Mouse (Mus musculus) embryonic fibroblast, embryonic 13.5 days (primary cell): ENCODE measurements around the gene Sh3bgrl. TPM values are rescaled to one million over a fixed set of nuclear protein-coding genes. Genes with fewer than 3 reads are reported as not detected.
"Not testable (repeated sequence)": the region's sequence is repeated elsewhere in the genome, so short reads cannot be mapped to it uniquely, and the experiment has no call there.

Experiments
- H3K27ac ChIP-seq: 2 replicates; pipeline ENCODE4 v1.5.1; 2012; ENCODE audit warnings: low read length, control low read depth, inconsistent platforms; ENCODE audit not compliant: insufficient read depth
- H3K4me1 ChIP-seq: 2 replicates; pipeline ENCODE4 v1.6.1; 2011; ENCODE audit warnings: low read length; ENCODE audit not compliant: control insufficient read depth, insufficient read depth
- H3K4me3 ChIP-seq: 2 replicates; pipeline ENCODE4 v1.5.1; 2011; ENCODE audit warnings: mild to moderate bottlenecking, control low read depth, low read length; ENCODE audit not compliant: insufficient read depth
- CTCF ChIP-seq: IDR thresholded peaks from 2 replicates; pipeline ENCODE4 v1.5.1; 2011; ENCODE audit warnings: mild to moderate bottlenecking, control low read depth, low read length, moderate library complexity, borderline replicate concordance; ENCODE audit not compliant: insufficient read depth
- POLR2A ChIP-seq: IDR thresholded peaks from 2 replicates; pipeline ENCODE4 v1.6.1; 2011; ENCODE audit warnings: low read depth, mild to moderate bottlenecking, control low read depth, low read length, moderate library complexity
- polyA plus RNA-seq: library from polyadenylated mRNA; stranded (reverse); fragments of >200 nt; gene quantifications from 2 replicates; pipeline ENCODE4 v1.2.4, GENCODE M21; 2011; ENCODE audit warnings: low read depth; ENCODE audit not compliant: missing spikeins, insufficient read length

Gene Sh3bgrl
- polyA plus RNA-seq, result 332 and 399 TPM in 2 replicates

GRCm38 (mm10) chrX:109095245-109096242 is at the start of gene Sh3bgrl:
Sh3bgrl (plus strand) TSS chrX:109095365.
- TF ChIP-seq POLR2A (peak; percentile 87), CTCF (no peak)
- Histone ChIP-seq H3K27ac (peak within 1 kb of the TSS; percentile 99), H3K4me1 (no peaks in the 10 kb centered on the region), H3K4me3 (peak within 1 kb of the TSS; percentile 88)

GRCm38 (mm10) chrX:109047773-109048172 is 47.4 kb upstream of the Sh3bgrl start:
- no peak overlapping the region for H3K4me3 ChIP-seq
- H3K27ac ChIP-seq, result no peak overlapping the region
- TF ChIP-seq POLR2A (no peak), CTCF (no peak)
- no peaks in the 10 kb centered on the region for H3K4me1 ChIP-seq

GRCm38 (mm10) chrX:109071719-109072118 is 23.4 kb upstream of the Sh3bgrl start:
- TF ChIP-seq CTCF (no peak), POLR2A (no peak)
- no peak overlapping the region for H3K27ac ChIP-seq
- H3K4me1 ChIP-seq, result no peaks in the 10 kb centered on the region
- H3K4me3 ChIP-seq, result no peak overlapping the region

- Histone ChIP-seq H3K27ac (no peak overlapping the region), H3K4me1 (no peaks in the 10 kb centered on the region)
- TF ChIP-seq POLR2A, result no peak
- TF ChIP-seq CTCF, result no peak
Measured at GRCm38 (mm10) chrX:109075716-109076115, 19.4 kb upstream of the Sh3bgrl start.

GRCm38 (mm10) chrX:109076355-109076754 is 18.8 kb upstream of the Sh3bgrl start:
- Histone ChIP-seq H3K4me3 (no peak overlapping the region), H3K27ac (no peak overlapping the region), H3K4me1 (no peaks in the 10 kb centered on the region)
- TF ChIP-seq CTCF (no peak), POLR2A (no peak)

More at GRCm38 (mm10) chrX:109075716-109076115, 19.4 kb upstream of the Sh3bgrl start:
- no peak overlapping the region for H3K4me3 ChIP-seq

GRCm38 (mm10) chrX:109079354-109079753 is 15.8 kb upstream of the Sh3bgrl start:
- not testable (repeated sequence) for H3K4me3 ChIP-seq

GRCm38 (mm10) chrX:109087073-109087472 is 8.1 kb upstream of the Sh3bgrl start:
- Histone ChIP-seq H3K4me3 (no peak overlapping the region), H3K4me1 (no peaks in the 10 kb centered on the region), H3K27ac (no peak overlapping the region)
- TF ChIP-seq CTCF (no peak), POLR2A (no peak)

More at GRCm38 (mm10) chrX:109079354-109079753, 15.8 kb upstream of the Sh3bgrl start:
- not testable (repeated sequence) for H3K27ac ChIP-seq, H3K4me1 ChIP-seq

- TF ChIP-seq POLR2A (no peak), CTCF (no peak)
- Histone ChIP-seq H3K4me1 (no peaks in the 10 kb centered on the region), H3K4me3 (peak overlapping the region; percentile 37; the same call in 1 of the 2 replicates), H3K27ac (peak overlapping the region; percentile 86)
Measured at GRCm38 (mm10) chrX:109094800-109095199, 365 bp upstream of the Sh3bgrl start.

GRCm38 (mm10) chrX:109098511-109098910 is 3.3 kb downstream of the Sh3bgrl start:
- H3K4me3 ChIP-seq, result no peak overlapping the region
- H3K4me1 ChIP-seq, result no peaks in the 10 kb centered on the region
- TF ChIP-seq POLR2A (no peak), CTCF (no peak)
- H3K27ac ChIP-seq, result 0 out of 2 replicates have a peak overlapping the region, but pooled peaks have one; percentile 26

- H3K4me3 ChIP-seq, result no peak overlapping the region
- no peaks in the 10 kb centered on the region for H3K4me1 ChIP-seq
- TF ChIP-seq POLR2A, result no peak
- no peak overlapping the region for H3K27ac ChIP-seq
Measured at GRCm38 (mm10) chrX:109100441-109100840, 5.3 kb downstream of the Sh3bgrl start.
